Mouse (Mus musculus): ENCODE results near the gene Cd47. TPM values are rescaled to one million over a fixed set of nuclear protein-coding genes. Genes with fewer than 3 reads are reported as not detected.

Cd47 gene
- polyA plus RNA-seq, 3 experiments from 2014 or later = 201 to 329 (median 236) TPM

DNA sequence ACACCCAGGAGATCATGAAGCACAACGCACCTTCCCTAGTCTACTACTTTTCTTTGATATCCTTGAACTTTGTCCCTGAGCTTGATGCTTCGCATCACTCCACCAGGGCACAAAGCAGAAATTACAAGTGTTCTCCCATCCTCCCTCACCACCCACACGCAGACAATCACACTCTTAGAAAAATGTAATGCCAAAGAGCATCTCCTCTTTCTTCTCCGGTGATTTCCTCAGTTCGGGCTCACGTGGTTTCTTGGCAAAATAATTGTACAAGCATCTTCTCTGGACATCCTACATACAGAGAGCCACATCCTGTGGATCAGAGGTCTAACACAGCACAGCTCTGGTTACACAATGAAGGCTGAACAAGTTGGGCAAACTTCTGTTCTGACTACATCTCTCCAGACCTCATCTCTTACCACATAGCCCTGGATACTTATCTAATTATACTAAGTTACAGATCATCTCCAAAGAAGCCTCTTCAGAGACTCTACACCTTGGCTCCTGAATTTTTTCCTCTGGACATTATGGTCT, 36.4 kb downstream of the Cd47 start:
- no peak for ATAC-seq

DNA sequence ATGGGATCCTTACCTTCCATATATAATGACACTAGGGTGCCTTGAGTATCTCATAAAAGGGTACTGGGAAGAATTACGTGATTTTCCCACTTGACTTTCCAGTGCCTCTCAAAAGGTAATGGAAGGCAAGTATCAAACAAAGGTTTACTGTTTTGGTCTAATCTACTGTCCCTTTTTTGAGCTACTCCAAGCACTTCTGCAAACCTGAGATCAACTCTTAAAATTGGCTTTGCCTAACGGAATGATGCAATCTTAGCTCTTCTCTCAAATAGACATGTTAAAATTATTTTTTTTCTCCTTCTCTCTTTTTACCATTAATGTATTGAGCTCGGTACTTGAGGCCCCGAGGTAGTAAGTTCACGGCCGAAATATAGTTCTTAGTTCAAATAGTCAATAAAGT, 38.6 kb downstream of the Cd47 start:
- no peak for ATAC-seq

DNA sequence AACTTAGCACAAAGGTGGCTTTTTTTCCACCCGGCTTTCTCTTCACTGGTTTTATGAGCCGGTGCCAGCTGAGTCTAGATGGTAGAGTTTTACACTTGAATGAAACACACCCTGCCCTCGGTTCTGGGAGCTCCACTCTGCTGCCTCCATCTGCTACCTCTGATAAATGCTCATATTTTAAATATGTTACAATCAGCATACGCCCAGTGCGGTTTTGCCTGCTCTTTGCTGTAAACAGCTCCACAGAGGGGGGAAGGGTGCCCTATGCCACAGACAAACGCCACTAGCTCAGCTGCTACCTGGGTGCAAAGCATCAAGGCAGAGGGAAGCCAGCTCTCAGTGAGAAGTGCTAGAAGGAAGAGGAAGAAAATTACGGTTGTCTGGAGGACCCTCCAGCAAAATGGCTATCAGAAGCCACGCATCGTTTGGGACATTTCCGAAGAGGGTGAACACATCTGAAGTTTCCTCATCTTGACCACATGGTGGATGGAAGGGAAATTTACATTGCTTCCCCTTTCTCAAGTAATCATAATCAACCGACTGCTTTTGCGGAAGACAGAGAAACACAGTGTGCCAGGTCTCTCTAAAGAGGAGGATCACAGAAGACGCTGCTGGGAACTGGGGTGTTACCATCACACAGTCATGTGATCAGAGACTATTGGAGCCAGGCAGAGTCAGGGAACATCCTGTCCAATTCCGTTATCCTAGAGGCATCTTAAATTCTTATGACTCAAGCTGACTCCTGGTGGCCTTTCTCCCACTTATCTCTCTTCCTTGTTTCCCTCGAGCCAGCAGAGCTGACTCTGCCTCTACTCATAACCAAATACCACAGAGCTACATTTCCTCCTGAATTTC, 39.6 kb downstream of the Cd47 start:
- peak; percentile 87 for ATAC-seq

DNA sequence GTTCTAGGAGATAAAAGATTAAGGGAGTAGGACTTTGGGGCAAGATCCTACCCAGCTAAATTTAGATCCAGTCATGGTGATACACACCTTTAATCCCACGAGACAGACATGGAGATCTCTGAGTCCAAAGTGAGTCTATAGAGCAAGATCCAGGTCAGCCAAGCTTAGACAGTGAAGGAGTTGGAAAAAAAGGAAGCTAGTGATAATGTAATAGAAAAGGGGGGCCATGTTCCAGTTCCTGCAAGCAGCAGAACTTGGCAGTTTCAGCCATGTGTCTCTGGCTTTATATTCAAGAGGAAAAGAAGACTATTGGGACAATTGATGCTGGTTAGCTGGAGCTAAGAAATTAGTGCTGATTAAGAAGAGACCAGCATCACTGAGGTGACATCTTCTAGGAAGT, 43.4 kb downstream of the Cd47 start:
- ATAC-seq = no peak

- no peak for ATAC-seq
Measured at GRCm38 (mm10) chr16:49847224-49848003, 47.1 kb downstream of the Cd47 start.

GRCm38 (mm10) chr16:49848651-49849050, 48.3 kb downstream of the Cd47 start:
- peak; percentile 65 for ATAC-seq

GRCm38 (mm10) chr16:49852940-49853339, 52.6 kb downstream of the Cd47 start:
- no peak for ATAC-seq

GRCm38 (mm10) chr16:49853633-49854032, 53.3 kb downstream of the Cd47 start:
- no peak for ATAC-seq

GRCm38 (mm10) chr16:49854194-49854593, 53.9 kb downstream of the Cd47 start:
- ATAC-seq = peak; percentile 47

- ATAC-seq = peak; percentile 60
Measured at GRCm38 (mm10) chr16:49854931-49855835, 54.9 kb downstream of the Cd47 start.

DNA sequence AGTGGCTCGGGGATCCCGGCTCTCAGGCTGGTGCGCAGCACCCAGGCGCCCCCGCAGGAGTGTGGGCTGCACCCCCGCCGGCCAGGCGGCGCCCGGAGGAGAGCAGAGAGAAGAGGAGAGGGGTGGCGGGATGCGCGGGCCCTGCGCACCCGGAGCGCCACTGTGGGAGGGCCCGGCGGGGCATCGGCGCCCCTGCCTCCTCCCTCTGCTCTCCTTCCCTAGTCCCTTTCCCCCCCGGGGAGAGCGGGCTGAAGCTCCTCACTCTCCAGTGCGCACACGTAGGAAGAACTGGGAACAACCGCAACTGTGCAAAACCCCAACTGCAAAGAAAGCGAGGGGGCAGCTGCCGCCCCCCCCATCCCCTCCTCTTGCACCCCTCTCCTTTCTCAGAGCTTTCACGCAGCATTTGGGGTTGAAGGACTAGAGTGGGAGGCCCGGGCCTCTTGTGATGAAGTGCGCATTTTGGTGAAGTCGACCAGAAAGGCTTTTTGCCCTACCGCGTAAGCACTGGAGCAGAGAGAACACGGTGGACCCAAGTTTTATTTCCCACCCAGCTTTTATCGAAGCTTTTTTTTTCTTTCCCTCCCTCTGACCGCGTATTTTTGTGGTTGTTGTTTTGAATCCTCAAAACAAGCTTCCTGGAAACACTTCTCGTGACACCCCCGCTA, 55.6 kb downstream of the Cd47 start:
- peak; percentile 17 for ATAC-seq

- no peak for ATAC-seq
Measured at GRCm38 (mm10) chr16:49856661-49857060, 56.3 kb downstream of the Cd47 start.

- ATAC-seq = no peak
Measured at GRCm38 (mm10) chr16:49857504-49858160, 57.3 kb downstream of the Cd47 start.

DNA sequence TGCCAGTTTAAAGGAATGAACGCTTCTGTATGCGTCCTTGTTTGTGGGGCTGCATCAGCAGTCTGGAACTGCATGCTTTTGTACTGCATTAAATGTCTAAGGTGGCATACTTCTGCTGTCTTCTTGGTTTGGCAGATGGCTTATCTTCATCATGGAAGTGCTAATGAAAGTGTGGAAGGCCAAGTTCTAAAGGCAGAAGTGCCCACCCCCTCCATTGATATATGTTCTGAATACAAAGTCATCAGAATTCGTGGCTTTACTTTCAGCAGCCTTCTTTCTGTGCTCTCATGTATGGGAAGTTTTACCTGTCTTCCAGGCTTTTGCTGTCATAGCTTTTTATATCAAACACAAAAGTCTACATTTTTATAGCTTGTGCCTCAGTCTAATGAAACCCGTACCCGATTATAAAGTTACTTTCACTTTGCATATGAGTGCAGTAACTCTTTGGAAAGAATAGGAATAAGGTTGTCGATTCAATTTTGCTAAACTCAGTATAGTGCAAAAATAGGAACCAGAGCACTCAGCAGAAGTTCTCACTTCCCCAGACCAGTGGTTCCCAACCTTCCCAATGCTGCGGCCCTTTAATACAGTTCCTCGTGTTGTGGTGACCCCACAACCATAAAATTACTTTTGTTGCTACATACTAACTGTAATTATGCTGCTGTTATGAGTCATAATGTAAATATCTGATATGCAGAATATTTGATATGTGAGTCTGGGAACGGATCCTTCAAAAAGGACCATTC, 58.0 kb downstream of the Cd47 start:
- no peak for ATAC-seq

DNA sequence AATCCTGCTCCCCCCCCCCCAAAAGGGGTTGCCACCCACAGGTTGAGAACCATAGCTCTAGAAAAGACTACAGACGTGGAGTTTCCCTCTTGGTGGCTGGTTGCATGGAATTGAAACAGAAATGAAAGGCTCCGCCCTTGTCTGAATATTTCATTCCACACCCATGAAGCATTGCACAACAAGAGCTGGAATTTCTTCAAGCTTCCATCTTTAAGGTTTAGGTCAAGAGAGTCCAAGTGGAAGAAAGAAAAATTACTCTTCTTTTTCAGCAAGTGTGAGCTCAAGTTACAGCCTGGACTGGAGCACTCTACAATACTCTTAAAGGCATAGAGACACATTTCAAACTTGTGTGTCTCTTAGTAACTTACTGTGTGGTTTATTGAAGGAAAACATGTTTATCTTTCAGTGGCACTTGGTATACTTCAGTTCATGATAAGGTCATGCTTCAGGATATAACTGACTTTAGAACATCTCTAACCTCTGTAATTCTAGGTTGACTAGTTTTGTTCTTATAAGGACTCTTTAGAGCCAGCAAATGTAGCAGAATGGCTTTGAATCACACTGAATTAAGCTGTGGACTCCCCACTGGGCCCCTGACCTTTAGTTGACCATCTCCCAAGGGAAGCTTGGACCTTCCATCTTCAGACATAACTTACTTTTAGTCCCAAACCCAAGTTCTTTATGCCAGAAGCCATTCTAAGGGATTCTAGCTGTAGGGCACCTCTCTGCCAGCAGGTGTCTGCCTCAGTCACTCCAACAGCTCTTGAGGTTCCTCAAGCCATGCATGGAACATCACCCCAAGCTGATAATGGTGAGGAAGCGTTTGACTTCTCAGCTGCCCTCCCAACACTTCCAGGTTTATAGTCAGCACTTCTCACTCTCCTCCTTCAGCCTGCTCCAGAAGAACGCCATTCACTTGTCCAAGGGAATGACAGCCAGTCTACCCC, 58.8 kb downstream of the Cd47 start:
- no peak for ATAC-seq

GRCm38 (mm10) chr16:49861986-49862385, 61.7 kb downstream of the Cd47 start:
- no peak for ATAC-seq

DNA sequence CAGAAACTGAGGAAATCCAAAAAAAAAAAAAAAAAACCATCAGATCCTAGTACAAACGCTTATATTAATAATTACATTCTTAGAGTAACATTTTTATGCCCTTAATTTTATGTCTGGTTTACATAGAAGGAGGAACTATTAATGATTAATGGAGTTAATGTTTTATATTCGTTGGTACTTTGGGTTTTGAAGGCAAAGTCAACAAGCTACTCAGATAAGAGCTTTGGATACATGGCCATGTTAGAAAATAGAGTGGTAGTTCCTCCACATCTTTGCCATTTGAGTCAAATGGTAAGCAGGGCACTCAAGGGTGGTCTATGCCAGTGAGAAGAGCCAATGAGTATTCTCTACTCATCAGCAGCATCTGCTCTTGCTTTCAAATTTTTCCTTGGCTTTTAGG, 66.3 kb downstream of the Cd47 start:
- no peak for ATAC-seq

DNA sequence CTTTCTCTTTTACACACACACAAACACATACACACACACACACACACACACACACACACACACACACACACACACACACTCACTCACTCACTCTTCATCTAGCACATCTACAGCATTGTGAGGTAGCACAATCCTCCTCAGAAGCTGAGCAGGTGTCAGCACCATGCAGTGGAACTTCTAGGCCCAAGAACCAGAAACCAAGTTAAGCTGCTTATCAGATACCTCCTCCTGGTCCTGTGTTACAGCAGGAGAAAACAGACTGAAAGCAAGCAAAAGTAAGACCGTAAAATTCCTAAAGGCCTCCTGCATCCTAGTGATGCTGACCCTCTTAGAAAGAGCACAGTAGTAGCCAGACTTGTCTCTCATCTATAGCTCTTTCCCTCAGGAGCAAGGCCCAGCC, 67.9 kb downstream of the Cd47 start:
- ATAC-seq = no peak

DNA sequence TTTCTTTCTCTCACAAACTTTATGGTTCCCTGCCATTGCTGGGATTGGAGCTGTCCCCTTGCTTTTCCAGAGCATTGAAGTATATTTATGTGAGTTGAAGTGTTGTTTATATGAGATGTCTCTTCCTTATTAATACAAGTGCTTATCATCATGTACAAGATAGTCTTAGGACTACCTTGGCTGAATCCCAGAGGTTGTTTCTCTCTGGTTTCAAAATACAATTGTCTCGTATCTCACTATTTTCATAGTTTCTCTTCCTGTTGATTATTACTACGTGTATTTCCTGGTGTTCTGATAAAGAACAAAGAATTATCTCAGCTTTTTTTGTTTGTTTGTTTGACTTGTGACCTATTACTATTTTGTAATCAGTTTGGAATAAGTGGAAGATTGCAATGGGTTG, 73.6 kb downstream of the Cd47 start:
- ATAC-seq = no peak

All from inflammation-experienced regulatory T-cells, adult 6 months (primary cell).